Mouse (Mus musculus): ENCODE measurements around the gene Nwd2.

- TF ChIP-seq FLI1 (IDR thresholded peaks at IDR 0.05; ENCODE audit: low read length) (no peak), GATA1 (IDR thresholded peaks at IDR 0.05; ENCODE audit: borderline replicate concordance, low read length) (no peak)
These were observed 167.7 kb downstream of the Nwd2 start for GRCm38 (mm10) chr5:63816643-63817042.

All from megakaryocyte, embryonic 14.5 days (primary cell).